Mouse (Mus musculus) forebrain, postnatal 0 days (tissue): ENCODE results near the gene Trnau1ap. TPM values are rescaled to one million over a fixed set of nuclear protein-coding genes. Genes with fewer than 3 reads are reported as not detected.
A peak's percentile ranks its signal among the peaks of the same experiment; 100 is the strongest.

ENCODE experiments used
- ATAC-seq: fragments of 200-750 bp; cut with Nextera tagmentation; 2 replicates; pipeline ENCODE4 v1.8.0; 2017; ENCODE audit warnings: mild to moderate bottlenecking, moderate library complexity
- DNase-seq: peaks from one replicate; pipeline ENCODE4 v3.0.0-alpha.2; 2015
- H3K27ac ChIP-seq: fragments of 300-500 bp; sonication (generic); 2 replicates; pipeline ENCODE4 v1.5.1; 2014; ENCODE audit warnings: low read depth, mild to moderate bottlenecking, antibody characterized with exemption, low read length, moderate library complexity, mixed read lengths
- H3K27me3 ChIP-seq: fragments of 300-500 bp; sonication (generic); 2 replicates; pipeline ENCODE4 v1.6.1; 2014; ENCODE audit warnings: mild to moderate bottlenecking, low read length, mixed read lengths; ENCODE audit not compliant: insufficient read depth
- H3K36me3 ChIP-seq: fragments of 300-500 bp; sonication (generic); 2 replicates; pipeline ENCODE4 v1.6.1; 2014; ENCODE audit warnings: mild to moderate bottlenecking, moderate library complexity; ENCODE audit not compliant: insufficient read depth
- H3K4me1 ChIP-seq: fragments of 300-500 bp; sonication (generic); 2 replicates; pipeline ENCODE4 v1.6.1; 2014; ENCODE audit warnings: antibody characterized with exemption; ENCODE audit not compliant: insufficient read depth
- H3K4me2 ChIP-seq: fragments of 300-500 bp; sonication (generic); 2 replicates; pipeline ENCODE4 v1.6.1; 2014; ENCODE audit warnings: low read depth, mild to moderate bottlenecking, moderate library complexity
- H3K4me3 ChIP-seq: fragments of 300-500 bp; sonication (generic); 2 replicates; pipeline ENCODE4 v1.5.1; 2014; ENCODE audit warnings: low read depth, low read length, mixed read lengths
- H3K9ac ChIP-seq: fragments of 300-500 bp; sonication (generic); 2 replicates; pipeline ENCODE4 v1.6.1; 2014; ENCODE audit warnings: mild to moderate bottlenecking
- H3K9me3 ChIP-seq: fragments of 300-500 bp; sonication (generic); 2 replicates; pipeline ENCODE4 v1.6.1; 2016; ENCODE audit warnings: low read length
- CTCF ChIP-seq: sonication (generic); IDR thresholded peaks from 2 replicates; pipeline ENCODE4 v1.5.1; 2016; ENCODE audit warnings: antibody characterized with exemption, control low read depth, low read depth
- WGBS: fragments of 180-500 bp; shearing (Covaris S2); extraction: QIAGEN DNeasy Blood & Tissue Kit; methylation state at CpG from one replicate; pipeline ENCODE4 v1.1.7; 2014; 5-methylcytosine and 5-hydroxymethylcytosine counted together
- polyA plus RNA-seq: library from polyadenylated mRNA; unstranded; fragments of >200 nt; fragmentation: Nextera tagmentation; extraction: Ambion mirVana; gene quantifications from 2 replicates; pipeline ENCODE4 v1.2.1, GENCODE M21; 2015
- total RNA-seq: library from RNA; depleted of rRNA; stranded (reverse); fragments of >200 nt; gene quantifications from 2 replicates; pipeline ENCODE4 v1.2.3, GENCODE M21; 2014; rRNA removed

Gene Trnau1ap
- total and polyA plus RNA-seq, 2 experiments from 2014 or later: 62.1 TPM

GRCm38 (mm10) chr4:132269740-132270560 lies 59.4 kb downstream of the Trnau1ap start:
- peak overlapping the region; percentile 52 for H3K4me2 ChIP-seq
- peaks cover 2% of the 10 kb centered on the region; the same call in 1 of the 2 replicates for H3K4me1 ChIP-seq
- no peaks in the 10 kb centered on the region for H3K36me3 ChIP-seq
- peak overlapping the region; percentile 33 for H3K4me3 ChIP-seq
- peak overlapping the region; percentile 87 for H3K27ac ChIP-seq
- no peaks in the 10 kb centered on the region for H3K27me3 ChIP-seq
- H3K9me3 ChIP-seq: no peaks in the 10 kb centered on the region
- under 1% methylated on average over 35 of the region's 35 CpGs for WGBS
- H3K9ac ChIP-seq: peak overlapping the region; percentile 60
- DNase-seq (peak; percentile 95), ATAC-seq (peak; percentile 74)
- peak; percentile 72 for TF ChIP-seq CTCF

GRCm38 (mm10) chr4:132268871-132269739 lies 60.2 kb downstream of the Trnau1ap start:
- Histone ChIP-seq H3K9ac (no peak overlapping the region), H3K27ac (no peak overlapping the region), H3K4me2 (no peak overlapping the region), H3K36me3 (no peaks in the 10 kb centered on the region), H3K27me3 (no peaks in the 10 kb centered on the region), H3K9me3 (no peaks in the 10 kb centered on the region), H3K4me3 (no peak overlapping the region), H3K4me1 (no peaks in the 10 kb centered on the region)
- WGBS: 12% methylated on average over 6 of the region's 6 CpGs
- DNase-seq (peak; percentile 20), ATAC-seq (no peak)
- TF ChIP-seq CTCF: peak; percentile 47

- ATAC-seq: no peak
- Histone ChIP-seq H3K4me2 (no peak overlapping the region), H3K36me3 (no peaks in the 10 kb centered on the region), H3K9ac (no peak overlapping the region), H3K27ac (no peak overlapping the region), H3K9me3 (no peaks in the 10 kb centered on the region), H3K27me3 (no peaks in the 10 kb centered on the region), H3K4me1 (no peaks in the 10 kb centered on the region), H3K4me3 (no peak overlapping the region)
- peak; percentile 18 for DNase-seq
- WGBS: 74% methylated on average over 3 of the region's 3 CpGs
- no peak for TF ChIP-seq CTCF
These were observed 62.4 kb downstream of the Trnau1ap start for GRCm38 (mm10) chr4:132266835-132267349.

DNA sequence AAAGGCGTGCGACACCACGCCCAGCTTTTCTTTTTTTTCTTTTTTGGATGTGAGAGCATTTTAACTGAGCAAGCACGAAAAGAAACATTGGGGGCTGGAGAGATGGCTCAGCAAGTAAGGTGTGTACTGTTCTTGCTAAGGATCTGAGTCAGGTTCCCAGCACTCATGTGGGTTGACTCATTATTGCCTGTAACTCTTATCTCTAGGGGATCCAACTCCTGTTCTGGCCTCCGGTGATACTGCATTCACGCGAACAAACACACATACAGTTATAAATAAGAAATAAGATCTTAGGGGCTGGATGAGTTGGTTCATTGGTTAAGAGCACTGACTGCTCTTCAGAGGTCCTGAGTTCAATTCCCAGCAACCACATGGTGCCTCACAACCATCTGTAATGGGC lies 66.0 kb downstream of the Trnau1ap start:
- WGBS: 95% methylated on average over 7 of the region's 7 CpGs

GRCm38 (mm10) chr4:132262358-132262616 lies 67.1 kb downstream of the Trnau1ap start:
- WGBS: 75% methylated on average over 5 of the region's 5 CpGs
- Histone ChIP-seq H3K4me2 (peak overlapping the region; percentile 75; the same call in 1 of the 2 replicates), H3K9ac (no peak overlapping the region), H3K4me3 (no peak overlapping the region), H3K4me1 (peaks cover 13% of the 10 kb centered on the region; the same call in 1 of the 2 replicates), H3K9me3 (no peaks in the 10 kb centered on the region), H3K27me3 (no peaks in the 10 kb centered on the region), H3K36me3 (no peaks in the 10 kb centered on the region), H3K27ac (no peak overlapping the region)
- ATAC-seq: no peak
- DNase-seq: no peak
- TF ChIP-seq CTCF: no peak

More for the DNA sequence above, 66.0 kb downstream of the Trnau1ap start:
- DNase-seq (no peak), ATAC-seq (no peak)
- Histone ChIP-seq H3K27me3 (no peaks in the 10 kb centered on the region), H3K36me3 (no peaks in the 10 kb centered on the region), H3K4me1 (peaks cover 13% of the 10 kb centered on the region; the same call in 1 of the 2 replicates), H3K9ac (no peak overlapping the region), H3K4me2 (no peak overlapping the region), H3K4me3 (no peak overlapping the region), H3K27ac (no peak overlapping the region), H3K9me3 (no peaks in the 10 kb centered on the region)
- no peak for TF ChIP-seq CTCF

Other genes starting within 250 kb of the Trnau1ap start
- 1.5 and 1.6 TPM in 2 replicates for gene Oprd1, start 185.1 kb downstream of the Trnau1ap start, total RNA-seq
- 0.23 and 0.53 TPM in 2 replicates for gene Oprd1, start 185.1 kb downstream of the Trnau1ap start, polyA plus RNA-seq
- 77.3 and 83.9 TPM in 2 replicates for gene Ythdf2, start 117.2 kb downstream of the Trnau1ap start, total RNA-seq
- 122 and 126 TPM in 2 replicates for gene Ythdf2, start 117.2 kb downstream of the Trnau1ap start, polyA plus RNA-seq
- 17.1 and 21.3 TPM in 2 replicates for gene Gmeb1, start 67.9 kb downstream of the Trnau1ap start, total RNA-seq
- 18.0 and 34.0 TPM in 2 replicates for gene Gmeb1, start 67.9 kb downstream of the Trnau1ap start, polyA plus RNA-seq
- 8.0 and 15.2 TPM in 2 replicates for gene Taf12, start 55.2 kb downstream of the Trnau1ap start, total RNA-seq
- gene Taf12, start 55.2 kb downstream of the Trnau1ap start, polyA plus RNA-seq: 27.8 and 30.5 TPM in 2 replicates
- gene Rab42, start 26.2 kb downstream of the Trnau1ap start, total RNA-seq: 0.71 and 1.8 TPM in 2 replicates
- gene Rab42, start 26.2 kb downstream of the Trnau1ap start, polyA plus RNA-seq: 2.3 and 2.5 TPM in 2 replicates
- 19.1 and 22.4 TPM in 2 replicates for gene Rcc1, start 24.1 kb upstream of the Trnau1ap start, total RNA-seq
- gene Rcc1, start 24.1 kb upstream of the Trnau1ap start, polyA plus RNA-seq: 23.3 and 24.9 TPM in 2 replicates
- gene Phactr4, start 93.0 kb upstream of the Trnau1ap start, total RNA-seq: 3.2 and 3.9 TPM in 2 replicates
- 3.5 and 4.9 TPM in 2 replicates for gene Phactr4, start 93.0 kb upstream of the Trnau1ap start, polyA plus RNA-seq
- 11.5 and 18.5 TPM in 2 replicates for gene Med18, start 134.4 kb upstream of the Trnau1ap start, total RNA-seq
- 12.0 and 15.4 TPM in 2 replicates for gene Med18, start 134.4 kb upstream of the Trnau1ap start, polyA plus RNA-seq
- gene Sesn2, start 181.0 kb upstream of the Trnau1ap start, total RNA-seq: 6.3 and 15.1 TPM in 2 replicates
- 6.9 and 9.0 TPM in 2 replicates for gene Sesn2, start 181.0 kb upstream of the Trnau1ap start, polyA plus RNA-seq
- 898 and 1,334 TPM in 2 replicates for gene Atpif1, start 204.1 kb upstream of the Trnau1ap start, total RNA-seq
- gene Atpif1, start 204.1 kb upstream of the Trnau1ap start, polyA plus RNA-seq: 1,829 and 2,415 TPM in 2 replicates
- 103 and 111 TPM in 2 replicates for gene Dnajc8, start 206.0 kb upstream of the Trnau1ap start, total RNA-seq
- 151 and 165 TPM in 2 replicates for gene Dnajc8, start 206.0 kb upstream of the Trnau1ap start, polyA plus RNA-seq
- gene Ptafr, start 234.5 kb upstream of the Trnau1ap start, total RNA-seq: 0.38 TPM in 2 replicates
- gene Ptafr, start 234.5 kb upstream of the Trnau1ap start, polyA plus RNA-seq: 0.23 and 0.38 TPM in 2 replicates